Mouse (Mus musculus) lung, adult 10 weeks (tissue): Measurements from ENCODE around the gene Gpn1. TPM values are rescaled to one million over a fixed set of nuclear protein-coding genes. Genes with fewer than 3 reads are reported as not detected.

ENCODE experiments used
- polyA plus RNA-seq: library from polyadenylated mRNA; stranded (reverse); fragments of 350-450 nt; fragmentation: Illumina TruSeq; extraction: RNeasy Lipid Tissue Mini Kit (QIAGEN cat#74804); gene quantifications from one replicate; pipeline ENCODE4 v1.2.3, GENCODE M21; 2014; ENCODE audit warnings: low read depth, low replicate concordance; ENCODE audit not compliant: insufficient read depth

Gene Gpn1
- 12.7 TPM for polyA plus RNA-seq

DNA sequence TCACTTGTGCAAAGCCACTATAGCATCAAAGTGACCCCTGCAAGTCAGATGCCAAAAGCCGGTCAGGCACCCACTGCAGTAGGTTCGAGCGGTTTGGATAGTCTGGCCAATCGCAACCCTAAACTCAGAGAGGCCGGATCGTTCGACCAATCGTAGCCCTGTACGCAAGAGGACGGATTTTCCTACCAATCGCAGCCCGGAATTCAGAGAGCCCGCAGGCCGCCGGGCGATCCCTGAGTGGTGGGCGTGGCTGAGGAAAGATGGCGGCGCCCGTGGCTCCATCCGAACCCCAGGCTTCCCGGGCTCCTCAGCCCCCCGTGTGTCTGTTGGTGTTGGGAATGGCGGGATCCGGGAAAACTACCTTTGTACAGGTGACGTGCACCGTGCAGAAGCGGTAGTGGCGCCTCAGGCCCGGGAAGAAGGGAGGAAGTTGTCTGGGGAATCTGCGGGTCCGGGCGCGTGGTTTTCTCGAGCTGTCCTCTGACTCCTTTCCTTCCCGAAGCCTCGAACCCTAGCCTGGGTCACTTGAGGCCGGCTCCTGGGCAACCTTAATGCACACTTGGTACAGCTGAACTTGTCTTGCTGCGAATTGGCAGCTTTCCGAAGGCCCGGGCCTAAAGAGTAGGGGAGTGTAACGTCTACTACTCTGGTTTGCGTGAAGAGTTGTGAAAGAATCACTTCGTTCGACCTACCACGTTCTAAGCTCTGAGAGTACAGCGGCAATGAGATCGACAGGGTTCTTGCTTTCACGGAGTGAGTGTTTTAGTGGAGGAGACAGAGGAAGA is at the start of gene Gpn1:
Gene Gpn1 (plus strand): TSS at position 229 of the 785 bp plus-strand sequence.

DNA sequence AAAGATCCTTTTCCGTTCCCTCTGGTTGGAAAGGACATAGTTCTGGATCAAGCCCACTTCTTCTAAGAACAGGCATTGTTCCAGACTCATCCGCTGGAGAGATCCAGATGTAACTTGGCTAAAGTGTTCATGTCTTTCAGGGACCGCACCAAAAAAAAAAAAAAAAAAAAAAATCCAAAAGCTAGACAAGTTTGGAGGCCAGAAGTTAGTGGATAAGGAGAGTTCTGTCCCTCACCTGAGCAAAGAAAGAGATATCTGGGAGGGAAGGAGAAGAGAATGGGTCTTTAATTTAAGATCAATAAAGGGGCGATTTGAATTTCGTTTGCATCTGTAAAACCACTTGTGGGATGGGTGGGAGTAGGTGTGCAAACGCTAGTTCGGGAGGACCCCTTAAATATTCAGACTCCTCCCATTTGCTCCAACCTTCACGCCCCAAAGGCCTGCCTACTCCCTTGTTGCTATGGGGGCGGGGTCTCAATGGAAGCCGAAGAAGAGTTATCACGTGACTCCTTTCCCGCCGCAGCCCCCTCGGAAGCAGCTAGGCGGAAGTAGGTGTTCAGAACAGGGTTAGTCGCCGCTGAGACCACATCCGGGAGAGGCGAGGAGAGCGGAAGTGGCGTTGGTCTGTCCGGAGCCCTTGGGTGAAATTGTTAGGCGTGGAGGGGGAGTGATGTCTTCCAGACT is 42.5 kb upstream of the Gpn1 start, which contains the start of gene Zfp512:
Gene Zfp512 (plus strand): TSS at position 554 of the 684 bp plus-strand sequence.

DNA sequence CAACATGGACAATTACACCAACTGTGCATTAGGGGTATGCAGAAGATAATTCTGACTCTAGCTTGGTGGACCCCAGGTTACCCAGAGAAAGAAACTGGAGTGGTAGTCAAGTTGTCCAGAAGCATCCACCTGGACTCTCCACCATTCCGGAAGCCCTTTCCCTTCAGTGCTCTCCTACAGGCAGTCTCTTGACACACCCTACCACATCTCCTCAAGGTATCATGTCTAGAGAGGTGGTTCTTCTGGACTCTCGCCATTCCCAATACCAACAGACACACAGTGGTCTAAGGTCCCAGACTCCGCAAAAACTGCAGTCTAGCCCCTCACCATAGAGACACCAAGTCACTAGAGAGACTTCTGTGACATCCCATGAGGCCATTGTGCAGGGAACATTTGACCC is 9.1 kb upstream of the Gpn1 start, which contains the start of gene 4930548H24Rik:
Gene 4930548H24Rik (plus strand): TSS at position 301 of the 400 bp plus-strand sequence.

DNA sequence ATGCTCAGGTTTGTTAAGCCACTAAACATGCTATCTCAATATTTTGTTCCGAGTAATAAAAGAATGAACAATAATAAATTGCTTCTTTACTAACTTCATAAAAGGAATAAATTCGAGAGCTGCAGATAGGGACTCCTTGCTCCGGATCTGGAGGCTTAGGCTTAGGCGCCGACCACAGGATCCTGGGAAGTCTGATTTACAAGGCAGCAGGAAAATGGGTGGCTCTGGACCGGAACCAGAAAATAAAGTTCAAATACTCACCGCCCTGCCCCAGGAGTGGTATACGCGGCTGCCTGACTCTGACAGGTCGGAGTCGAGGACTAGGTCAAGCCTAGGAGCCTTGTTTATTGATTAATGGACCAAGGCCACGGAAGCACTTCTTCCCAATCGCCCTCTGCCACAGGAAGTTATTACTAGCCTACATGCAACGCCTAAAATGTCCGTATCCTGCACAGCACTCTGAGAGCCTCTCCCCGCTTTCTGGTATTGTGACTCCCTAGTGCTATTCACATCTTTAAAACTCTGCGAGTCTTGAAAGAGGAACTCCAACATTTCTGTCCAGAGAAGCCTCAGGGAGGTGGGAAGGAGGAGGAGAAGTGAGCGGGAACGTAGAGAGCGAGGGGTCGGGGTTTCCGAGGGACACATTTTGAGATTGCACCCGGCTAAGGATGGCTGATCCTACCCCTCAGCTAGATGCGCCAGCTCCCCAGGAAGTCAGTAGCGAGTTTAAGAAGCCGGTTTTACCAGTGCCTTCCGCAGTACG is 32.0 kb downstream of the Gpn1 start, which contains the start of gene Slc4a1ap:
Gene Slc4a1ap (plus strand): TSS at position 642 of the 763 bp plus-strand sequence.

DNA sequence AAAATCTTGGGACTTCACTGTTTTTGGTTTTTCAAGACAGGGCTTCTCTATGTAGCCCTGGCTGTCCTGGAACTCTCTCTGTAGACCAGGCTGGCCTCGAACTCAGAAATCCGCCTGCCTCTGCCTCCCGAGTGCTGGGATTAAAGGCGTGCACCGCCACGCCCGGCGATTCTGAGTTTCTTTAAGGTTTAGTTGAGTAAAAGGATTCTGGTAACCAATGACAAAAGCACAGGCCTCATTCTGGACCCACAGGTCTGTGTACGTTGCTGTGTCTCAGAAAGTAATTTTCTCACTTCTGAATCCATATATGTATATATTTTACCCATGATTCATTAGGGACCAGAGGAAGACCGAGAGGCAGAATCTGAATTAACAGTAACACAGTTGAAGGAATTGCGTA is 33.2 kb downstream of the Gpn1 start, which contains the start of gene Supt7l:
Gene Supt7l (minus strand): TSS at position 101 of the 400 bp plus-strand sequence.

Other genes with a start within 250 kb of the Gpn1 start
- gene Krtcap3, start 243.1 kb upstream of the Gpn1 start, polyA plus RNA-seq: 30.6 TPM
- gene Ift172, start 203.6 kb upstream of the Gpn1 start, polyA plus RNA-seq: 26.8 TPM
- gene Fndc4, start 198.7 kb upstream of the Gpn1 start, polyA plus RNA-seq: 6.1 TPM
- gene Gckr, start 197.3 kb upstream of the Gpn1 start, polyA plus RNA-seq: not detected
- 9.9 TPM for gene Zfp512, start 42.3 kb upstream of the Gpn1 start, polyA plus RNA-seq
- gene 4930548H24Rik, start 9.0 kb upstream of the Gpn1 start, polyA plus RNA-seq: not detected
- 17.6 TPM for gene Slc4a1ap, start 32.3 kb downstream of the Gpn1 start, polyA plus RNA-seq
- 7.1 TPM for gene Supt7l, start 33.1 kb downstream of the Gpn1 start, polyA plus RNA-seq
- 219 TPM for gene Mrpl33, start 102.2 kb downstream of the Gpn1 start, polyA plus RNA-seq
- 6.2 TPM for gene Rbks, start 202.9 kb downstream of the Gpn1 start, polyA plus RNA-seq
- 24.9 TPM for gene Babam2, start 202.9 kb downstream of the Gpn1 start, polyA plus RNA-seq